Mouse (Mus musculus) heart, postnatal 14 days (tissue): ENCODE measurements around the gene Bgn. TPM values are rescaled to one million over a fixed set of nuclear protein-coding genes. Genes with fewer than 3 reads are reported as not detected.

Experiments used
- DNase-seq, 2 experiments: peaks; one replicate each; pipeline ENCODE4 v3.0.0; 2021 to 2022
- intact Hi-C: fragments of 180-260 bp; cut with DNase I; formaldehyde crosslinking; loops from one replicate; pipeline ENCODE4 v1.15.1; 2025
- long read RNA-seq, 2 experiments: library from polyadenylated mRNA; stranded (forward); transcript quantifications; one replicate each; pipeline ENCODE4 v2.0.0; 2021
- total RNA-seq, 2 experiments: library from RNA; stranded (reverse); gene quantifications; 2 replicates each; pipeline ENCODE4 v1.2.3; 2021

Bgn gene
- 100 to 1,000 TPM; 216 to 248 TPM for total RNA-seq
- long read RNA-seq, experiment 1, transcript Bgn-201 (8 exons, 2,419 nt), result major isoform, 123 of 153 reads
- long read RNA-seq, experiment 1, partial matches to known transcripts, result 9 of 153 reads
- long read RNA-seq, experiment 1, other reads (novel, unspliced or antisense), result 21 of 153 reads
- long read RNA-seq, experiment 2, transcript Bgn-201 (8 exons, 2,419 nt), result major isoform, 129 of 158 reads
- long read RNA-seq, experiment 2, partial matches to known transcripts, result 10 of 158 reads
- long read RNA-seq, experiment 2, other reads (novel, unspliced or antisense), result 19 of 158 reads

- DNase-seq, result peak; percentile 45 to 48
- intact Hi-C loops, result no loop called here
Observed at GRCm38 (mm10) chrX:73483484-73483810, at the start of gene Bgn. Bgn (plus strand) TSS chrX:73483602.

- intact Hi-C loops, result no loop called here
- no peak for DNase-seq
Observed at GRCm38 (mm10) chrX:73435252-73435651, 48.1 kb upstream of the Bgn start, which contains the start of gene Trex2. Trex2 (minus strand) TSS chrX:73435344.

- no peak for DNase-seq
- intact Hi-C loops, result no loop called here
Observed at GRCm38 (mm10) chrX:73441428-73441827, 42.0 kb upstream of the Bgn start.

DNA sequence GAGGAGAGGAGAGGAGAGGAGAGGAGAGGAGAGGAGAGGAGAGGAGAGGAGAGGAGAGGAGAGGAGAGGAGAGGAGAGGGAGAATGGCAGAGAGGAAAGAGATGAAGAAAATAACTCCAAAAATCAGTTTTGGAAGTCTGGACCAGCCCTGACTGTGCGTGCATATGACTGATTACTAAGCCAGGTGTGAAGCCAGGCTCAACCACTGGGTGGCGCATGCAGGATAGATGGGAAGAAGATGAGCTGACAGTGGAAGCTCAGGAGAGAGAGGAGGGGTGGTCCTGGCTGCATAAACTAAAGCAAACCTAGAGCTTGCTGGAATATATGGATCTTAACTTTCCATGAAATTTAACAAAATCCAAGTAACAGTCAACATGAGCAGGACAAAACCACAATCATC is 31.5 kb upstream of the Bgn start:
- DNase-seq, result peak; percentile 61 to 79
- intact Hi-C loops, result loop anchor here (1.0 to 10.0 kb wide), 3 partner anchors 41 to 397 kb away; no protein-coding TSS in a partner anchor

GRCm38 (mm10) chrX:73458877-73459392 is 24.5 kb upstream of the Bgn start, which contains the start of gene Haus7:
Haus7 (minus strand) TSS chrX:73459044.
- intact Hi-C loops, result loop anchor here (1.0 to 10.0 kb wide), 3 partner anchors 34 to 404 kb away; no protein-coding TSS in a partner anchor
- peak; percentile 87 to 90 for DNase-seq

- DNase-seq, result no peak
- intact Hi-C loops, result no loop called here
Observed at GRCm38 (mm10) chrX:73460792-73461191, 22.6 kb upstream of the Bgn start.

- DNase-seq, result peak; percentile 44 to 58
- intact Hi-C loops, result no loop called here
Observed at GRCm38 (mm10) chrX:73465483-73466186, 17.8 kb upstream of the Bgn start.

DNA sequence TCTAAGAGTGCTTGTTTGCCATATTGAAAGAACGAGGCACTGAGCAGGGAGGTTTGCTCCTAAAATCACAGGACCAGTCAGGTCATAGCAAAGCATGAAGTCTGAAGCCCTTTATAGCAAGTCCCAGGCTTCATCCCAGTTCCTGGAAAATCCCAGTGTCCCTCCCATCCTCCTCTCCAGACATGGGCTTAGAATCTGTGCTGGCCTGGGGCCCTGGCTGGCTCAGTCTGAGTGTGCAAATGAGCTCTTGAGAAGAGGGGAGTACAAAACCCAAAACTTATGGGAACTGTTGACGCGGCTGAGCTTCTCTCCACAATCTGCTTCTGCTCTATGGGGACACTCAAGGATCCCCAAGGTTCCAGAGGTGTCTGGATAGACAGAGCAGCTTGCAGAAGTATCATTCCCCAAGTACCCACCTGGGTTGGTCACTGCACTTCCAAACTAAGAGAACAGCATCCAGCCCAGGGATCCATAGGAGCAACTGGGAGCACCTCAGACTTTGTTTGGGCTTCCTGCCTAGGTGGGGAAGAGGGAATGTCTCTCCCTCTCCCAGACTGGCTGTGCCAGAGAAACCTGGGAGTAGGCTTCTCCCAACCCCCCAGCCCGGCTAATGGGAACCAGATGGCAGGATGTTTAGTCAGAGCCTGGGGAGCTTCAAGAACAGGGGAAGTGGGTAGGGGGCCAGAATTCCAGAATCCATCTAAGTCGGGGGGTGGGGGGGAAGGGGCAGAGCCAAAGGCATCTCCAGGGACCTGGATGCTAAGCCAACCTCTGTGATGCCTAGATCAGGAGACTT is 15.8 kb upstream of the Bgn start:
- intact Hi-C loops, result no loop called here
- DNase-seq, result peak; percentile 54 to 55

- DNase-seq, result no peak
- intact Hi-C loops, result no loop called here
Observed at GRCm38 (mm10) chrX:73468330-73468729, 15.1 kb upstream of the Bgn start.

GRCm38 (mm10) chrX:73468752-73469151 is 14.7 kb upstream of the Bgn start:
- no peak for DNase-seq
- intact Hi-C loops, result no loop called here

DNA sequence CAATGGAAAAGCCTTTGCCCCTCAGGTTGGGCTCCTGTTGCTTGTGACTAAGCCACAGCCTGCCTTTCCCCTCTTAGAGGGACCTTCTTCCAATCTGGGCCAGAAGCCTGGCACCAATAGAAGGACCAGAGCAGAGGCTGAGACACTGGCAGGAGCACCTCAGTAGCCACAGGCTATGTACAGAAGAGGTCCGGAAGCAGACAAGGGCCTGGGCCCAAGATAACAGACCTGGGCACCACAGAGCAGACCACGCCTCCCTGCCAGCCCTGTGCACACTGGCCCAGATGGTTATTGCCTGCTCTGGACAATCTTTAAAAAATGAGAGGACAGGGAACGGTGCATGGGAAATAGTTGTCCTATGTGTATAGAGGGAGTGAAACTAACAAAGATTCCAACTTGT is 11.6 kb upstream of the Bgn start:
- no peak for DNase-seq

DNA sequence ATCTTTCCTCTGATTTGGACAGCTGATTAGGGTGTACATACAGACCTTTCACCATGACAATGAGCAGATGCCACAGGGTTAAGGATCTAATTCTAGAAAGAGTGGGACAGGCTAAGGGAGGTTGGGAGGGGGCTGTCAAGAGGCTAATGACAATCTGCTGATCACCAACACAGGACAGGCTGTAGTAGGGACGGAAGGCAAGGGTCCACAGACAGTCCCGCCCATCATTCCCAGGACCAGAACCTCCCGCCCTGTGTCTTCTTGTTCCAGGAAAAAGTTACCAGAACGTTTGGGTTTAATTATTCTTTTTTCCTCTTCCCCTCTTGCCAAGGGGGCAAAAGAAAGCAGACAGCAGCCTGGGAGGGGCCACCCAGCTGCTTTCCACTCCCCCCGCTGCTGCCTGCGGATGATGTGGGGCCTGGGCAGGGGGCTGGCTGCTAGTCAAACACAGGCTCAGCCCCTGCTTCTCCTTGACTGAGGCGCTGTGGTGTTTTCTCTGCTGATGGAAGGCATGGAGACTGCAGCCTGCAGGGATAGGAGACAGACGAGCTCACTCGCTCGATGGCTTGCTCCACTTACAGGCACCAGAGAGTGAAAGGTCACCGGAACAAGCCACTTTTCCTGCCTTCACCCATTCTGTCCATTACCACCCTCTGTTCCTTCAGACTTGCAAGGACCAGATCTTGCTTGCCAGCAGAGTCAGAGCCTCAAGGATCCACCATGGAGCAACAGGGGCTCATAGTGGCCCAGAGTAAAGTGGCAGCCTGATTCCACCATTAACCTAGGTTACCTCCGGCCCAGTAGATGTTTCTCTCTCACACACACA is 8.8 kb upstream of the Bgn start:
- peak in 1 of 2 experiments; percentile 43 for DNase-seq
- intact Hi-C loops, result loop anchor here (10.0 kb wide), 1 partner anchor 80 kb away; no protein-coding TSS in a partner anchor

More for the DNA sequence above, 11.6 kb upstream of the Bgn start:
- intact Hi-C loops, result loop anchor here (10.0 kb wide), 1 partner anchor 83 kb away; no protein-coding TSS in a partner anchor

- intact Hi-C loops, result loop anchor here (10.0 kb wide), 1 partner anchor 79 kb away; no protein-coding TSS in a partner anchor
- DNase-seq, result no peak
Observed at GRCm38 (mm10) chrX:73475658-73476256, 7.6 kb upstream of the Bgn start.

- intact Hi-C loops, result loop anchor here (10.0 kb wide), 1 partner anchor 78 kb away; no protein-coding TSS in a partner anchor
- peak; percentile 45 to 59 for DNase-seq
Observed at GRCm38 (mm10) chrX:73476621-73477020, 6.8 kb upstream of the Bgn start.

- intact Hi-C loops, result loop anchor here (10.0 kb wide), 1 partner anchor 77 kb away; no protein-coding TSS in a partner anchor
- no peak for DNase-seq
Observed at GRCm38 (mm10) chrX:73477500-73477899, 5.9 kb upstream of the Bgn start.

- peak; percentile 23 to 40 for DNase-seq
- intact Hi-C loops, result loop anchor here (10.0 kb wide), 1 partner anchor 75 kb away; no protein-coding TSS in a partner anchor
Observed at GRCm38 (mm10) chrX:73479656-73480055, 3.7 kb upstream of the Bgn start.

DNA sequence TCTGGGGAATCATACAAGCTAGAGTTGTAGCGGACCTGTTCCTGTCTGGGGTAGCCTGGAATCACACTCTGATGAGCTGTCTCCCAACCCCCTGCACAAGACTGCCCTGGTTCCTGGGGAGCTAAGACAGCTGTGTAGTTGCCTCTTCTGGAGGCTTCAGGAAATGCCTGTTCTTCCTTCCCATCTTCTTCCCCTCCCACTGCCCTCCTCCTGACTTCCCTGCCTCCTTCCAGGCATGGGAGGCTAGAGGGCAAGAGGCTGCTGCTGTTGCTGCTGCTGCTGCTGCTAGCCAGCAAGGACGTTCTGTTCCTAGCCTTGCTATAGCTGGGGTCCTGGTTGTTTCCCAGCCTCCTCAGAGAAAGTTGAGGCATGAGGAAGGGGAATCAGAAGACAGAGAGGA is 3.1 kb upstream of the Bgn start:
- peak in 1 of 2 experiments; percentile 31 for DNase-seq
- intact Hi-C loops, result no loop called here

DNA sequence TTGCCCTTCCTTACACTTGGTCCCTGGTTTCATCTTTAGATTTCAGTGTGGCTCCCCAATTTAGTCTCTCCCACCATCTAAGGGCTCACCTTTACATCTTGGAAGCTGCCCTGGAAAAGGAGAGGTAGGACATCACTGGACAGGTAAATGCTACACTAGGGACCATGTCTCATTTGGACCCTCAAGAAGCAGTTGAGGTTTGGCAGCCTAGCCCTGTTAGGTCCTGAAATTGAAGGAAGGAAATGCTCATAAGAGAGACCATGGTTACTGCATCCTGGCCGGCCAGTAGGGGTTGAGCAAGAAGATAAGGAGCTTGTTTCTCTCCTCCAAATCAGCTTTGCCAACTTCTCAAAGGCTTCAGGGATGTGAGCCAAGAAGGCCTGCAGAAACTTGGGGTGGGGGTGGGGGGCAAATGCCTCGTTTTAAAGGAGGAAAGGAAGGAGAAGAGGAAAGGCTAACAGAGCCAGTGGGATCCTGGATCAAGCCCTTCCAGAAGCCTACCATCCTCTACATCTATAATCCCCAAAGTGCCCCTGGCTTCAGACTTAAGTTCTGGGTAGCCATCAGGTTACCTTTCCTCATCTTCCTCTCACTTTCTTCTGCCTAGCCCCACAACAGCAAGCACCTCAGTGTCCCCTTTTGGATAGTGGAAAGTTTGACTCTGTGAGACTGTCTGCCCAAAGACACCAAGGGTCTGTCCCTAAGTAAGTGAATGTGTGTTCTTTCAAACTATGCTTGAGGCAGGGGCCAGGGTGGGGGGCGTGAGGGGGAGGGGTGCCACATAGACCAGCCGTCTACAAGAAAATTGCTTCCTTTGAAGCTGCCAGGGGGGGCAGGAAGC is 539 bp upstream of the Bgn start:
- peak in 1 of 2 experiments; percentile 16 for DNase-seq
- intact Hi-C loops, result no loop called here
